Mouse (Mus musculus) limb, embryonic 13.5 days (tissue): Measurements from ENCODE around the gene Klhl40. TPM values are rescaled to one million over a fixed set of nuclear protein-coding genes. Genes with fewer than 3 reads are reported as not detected.

ENCODE experiments used
- ATAC-seq: fragments of 200-750 bp; cut with Nextera tagmentation; 2 replicates; pipeline ENCODE4 v1.8.0; 2017; ENCODE audit warnings: low read depth, moderate number of reproducible peaks, moderate TSS enrichment; ENCODE audit not compliant: low FRiP score
- H3K27ac ChIP-seq: fragments of 300-500 bp; sonication (generic); 2 replicates; pipeline ENCODE4 v1.5.1; 2015; ENCODE audit warnings: inconsistent platforms, mild to moderate bottlenecking, moderate library complexity
- H3K27me3 ChIP-seq: fragments of 300-500 bp; sonication (generic); 2 replicates; pipeline ENCODE4 v1.6.1; 2015; ENCODE audit warnings: mild to moderate bottlenecking, inconsistent platforms
- H3K36me3 ChIP-seq: fragments of 300-500 bp; sonication (generic); 2 replicates; pipeline ENCODE4 v1.6.1; 2015; ENCODE audit warnings: inconsistent platforms, mild to moderate bottlenecking, moderate library complexity
- H3K4me1 ChIP-seq: fragments of 300-500 bp; sonication (generic); 2 replicates; pipeline ENCODE4 v1.6.1; 2015; ENCODE audit warnings: inconsistent platforms
- H3K4me2 ChIP-seq: fragments of 300-500 bp; sonication (generic); replicated peaks from 2 replicates; pipeline ENCODE4 v1.6.1; 2015; ENCODE audit warnings: inconsistent platforms, mild to moderate bottlenecking, moderate library complexity
- H3K4me3 ChIP-seq: fragments of 300-500 bp; sonication (generic); 2 replicates; pipeline ENCODE4 v1.5.1; 2015; ENCODE audit warnings: moderate library complexity, mild to moderate bottlenecking, inconsistent platforms
- H3K9ac ChIP-seq: fragments of 300-500 bp; sonication (generic); 2 replicates; pipeline ENCODE4 v1.6.1; 2015; ENCODE audit warnings: mild to moderate bottlenecking, inconsistent platforms
- H3K9me3 ChIP-seq: fragments of 300-500 bp; sonication (generic); 2 replicates; pipeline ENCODE4 v1.6.1; 2016; ENCODE audit warnings: inconsistent platforms
- WGBS: fragments of 180-500 bp; shearing (Covaris S2); methylation state at CpG from one replicate; pipeline ENCODE4 v1.1.7; 2015; 5-methylcytosine and 5-hydroxymethylcytosine counted together
- polyA plus RNA-seq: library from polyadenylated mRNA; unstranded; fragments of >200 nt; fragmentation: Nextera tagmentation; extraction: Ambion mirVana; gene quantifications from 2 replicates; pipeline ENCODE4 v1.2.1, GENCODE M21; 2015

Klhl40 gene
- polyA plus RNA-seq, 1 experiment from 2014 or later, result 12.5 TPM

- Histone ChIP-seq H3K27ac (no peak overlapping the region), H3K36me3 (no peaks in the 10 kb centered on the region), H3K4me3 (no peak overlapping the region), H3K4me1 (no peaks in the 10 kb centered on the region), H3K9ac (no peak overlapping the region), H3K4me2 (no peak overlapping the region), H3K9me3 (no peaks in the 10 kb centered on the region), H3K27me3 (peaks cover 10% of the 10 kb centered on the region; the same call in 1 of the 2 replicates)
- ATAC-seq, result no peak
- 85% methylated on average over 8 of the region's 8 CpGs for WGBS
Measured at GRCm38 (mm10) chr9:121785261-121785660, 7.9 kb downstream of the Klhl40 start.

GRCm38 (mm10) chr9:121786359-121786758 lies 9.0 kb downstream of the Klhl40 start:
- Histone ChIP-seq H3K27me3 (0 out of 2 replicates have a peak, but pooled peaks cover 2% of the 10 kb centered on the region), H3K4me2 (no peak overlapping the region), H3K9me3 (no peaks in the 10 kb centered on the region), H3K9ac (no peak overlapping the region), H3K4me1 (no peaks in the 10 kb centered on the region), H3K36me3 (no peaks in the 10 kb centered on the region), H3K27ac (no peak overlapping the region), H3K4me3 (no peak overlapping the region)
- WGBS, result 81% methylated on average over 2 of the region's 2 CpGs
- ATAC-seq, result no peak

- H3K4me1 ChIP-seq, result peaks cover 14% of the 10 kb centered on the region; the same call in 1 of the 2 replicates
- ATAC-seq, result peak; percentile 52
- H3K36me3 ChIP-seq, result no peaks in the 10 kb centered on the region
- no peak overlapping the region for H3K4me3 ChIP-seq
- H3K9me3 ChIP-seq, result no peaks in the 10 kb centered on the region
- no peak overlapping the region for H3K9ac ChIP-seq
- 0 out of 2 replicates have a peak, but pooled peaks cover 3% of the 10 kb centered on the region for H3K27me3 ChIP-seq
- WGBS, result 16% methylated on average over 5 of the region's 5 CpGs
- H3K27ac ChIP-seq, result no peak overlapping the region
- H3K4me2 ChIP-seq, result no peak overlapping the region
Measured at GRCm38 (mm10) chr9:121791206-121791605, 13.8 kb downstream of the Klhl40 start.

- Histone ChIP-seq H3K4me1 (peaks cover 14% of the 10 kb centered on the region; the same call in 1 of the 2 replicates), H3K27ac (no peak within 1 kb of the TSS), H3K4me2 (no peak within 1 kb of the TSS), H3K9me3 (no peaks in the 10 kb centered on the region), H3K4me3 (no peak within 1 kb of the TSS), H3K27me3 (peaks cover 3% of the 10 kb centered on the region; the same call in 1 of the 2 replicates), H3K36me3 (no peaks in the 10 kb centered on the region), H3K9ac (no peak within 1 kb of the TSS)
- ATAC-seq, result peak; percentile 45
- 58% methylated on average over 23 of the region's 24 CpGs for WGBS
Measured at GRCm38 (mm10) chr9:121791757-121792521, 14.5 kb downstream of the Klhl40 start, which contains the start of gene Hhatl. TSS of gene Hhatl (minus strand) at chr9:121792507.

- Histone ChIP-seq H3K36me3 (no peaks in the 10 kb centered on the region), H3K27me3 (peaks cover 15% of the 10 kb centered on the region), H3K4me1 (peaks cover 23% of the 10 kb centered on the region), H3K4me2 (no peak overlapping the region), H3K9me3 (no peaks in the 10 kb centered on the region), H3K4me3 (no peak overlapping the region), H3K9ac (no peak overlapping the region), H3K27ac (no peak overlapping the region)
- 38% methylated on average over 1 of the region's 1 CpGs for WGBS
- no peak for ATAC-seq
Measured at GRCm38 (mm10) chr9:121794972-121795539, 17.6 kb downstream of the Klhl40 start.

GRCm38 (mm10) chr9:121797722-121798121 lies 20.3 kb downstream of the Klhl40 start:
- Histone ChIP-seq H3K4me1 (peaks cover 23% of the 10 kb centered on the region), H3K36me3 (no peaks in the 10 kb centered on the region), H3K27ac (no peak overlapping the region), H3K27me3 (peaks cover 12% of the 10 kb centered on the region), H3K4me2 (peak overlapping the region; percentile 30; the same call in 1 of the 2 replicates), H3K9ac (no peak overlapping the region; the same call in 1 of the 2 replicates), H3K4me3 (no peak overlapping the region), H3K9me3 (no peaks in the 10 kb centered on the region)
- 9% methylated on average over 12 of the region's 12 CpGs for WGBS
- no peak; the same call in 1 of the 2 replicates for ATAC-seq

GRCm38 (mm10) chr9:121798887-121799520 lies 21.6 kb downstream of the Klhl40 start:
- 50% methylated on average over 6 of the region's 6 CpGs for WGBS
- peaks cover 12% of the 10 kb centered on the region for H3K27me3 ChIP-seq
- peaks cover 23% of the 10 kb centered on the region for H3K4me1 ChIP-seq
- no peak overlapping the region for H3K9ac ChIP-seq
- no peak overlapping the region for H3K4me3 ChIP-seq
- ATAC-seq, result no peak
- H3K9me3 ChIP-seq, result no peaks in the 10 kb centered on the region
- H3K36me3 ChIP-seq, result no peaks in the 10 kb centered on the region
- H3K4me2 ChIP-seq, result no peak overlapping the region
- no peak overlapping the region for H3K27ac ChIP-seq

GRCm38 (mm10) chr9:121802747-121803146 lies 25.3 kb downstream of the Klhl40 start:
- WGBS, result 56% methylated on average over 7 of the region's 7 CpGs
- no peak for ATAC-seq

GRCm38 (mm10) chr9:121807546-121807945 lies 30.1 kb downstream of the Klhl40 start:
- Histone ChIP-seq H3K9ac (no peak overlapping the region), H3K27ac (no peak overlapping the region), H3K9me3 (no peaks in the 10 kb centered on the region), H3K27me3 (no peaks in the 10 kb centered on the region), H3K4me2 (no peak overlapping the region), H3K36me3 (no peaks in the 10 kb centered on the region), H3K4me1 (peaks cover 19% of the 10 kb centered on the region), H3K4me3 (no peak overlapping the region)
- WGBS, result 56% methylated on average over 1 of the region's 1 CpGs
- ATAC-seq, result no peak

More at GRCm38 (mm10) chr9:121802747-121803146, 25.3 kb downstream of the Klhl40 start:
- no peaks in the 10 kb centered on the region for H3K9me3 ChIP-seq
- H3K27ac ChIP-seq, result no peak overlapping the region
- no peak overlapping the region for H3K4me3 ChIP-seq
- H3K4me2 ChIP-seq, result no peak overlapping the region
- H3K27me3 ChIP-seq, result peaks cover 7% of the 10 kb centered on the region
- H3K9ac ChIP-seq, result no peak overlapping the region
- H3K4me1 ChIP-seq, result peaks cover 8% of the 10 kb centered on the region; the same call in 1 of the 2 replicates
- H3K36me3 ChIP-seq, result no peaks in the 10 kb centered on the region

- 65% methylated on average over 7 of the region's 7 CpGs for WGBS
- Histone ChIP-seq H3K27me3 (no peaks in the 10 kb centered on the region), H3K4me3 (no peak overlapping the region), H3K9ac (no peak overlapping the region), H3K27ac (no peak overlapping the region), H3K4me1 (peaks cover 19% of the 10 kb centered on the region), H3K36me3 (no peaks in the 10 kb centered on the region), H3K9me3 (no peaks in the 10 kb centered on the region), H3K4me2 (no peak overlapping the region)
- no peak for ATAC-seq
Measured at GRCm38 (mm10) chr9:121807947-121808346, 30.5 kb downstream of the Klhl40 start.

GRCm38 (mm10) chr9:121808511-121808910 lies 31.1 kb downstream of the Klhl40 start:
- Histone ChIP-seq H3K4me2 (no peak overlapping the region), H3K27ac (no peak overlapping the region), H3K9ac (no peak overlapping the region), H3K9me3 (no peaks in the 10 kb centered on the region), H3K36me3 (no peaks in the 10 kb centered on the region), H3K27me3 (no peaks in the 10 kb centered on the region), H3K4me1 (peaks cover 19% of the 10 kb centered on the region), H3K4me3 (no peak overlapping the region)
- WGBS, result 70% methylated on average over 3 of the region's 3 CpGs
- no peak for ATAC-seq
